In the genomic region with DNA sequence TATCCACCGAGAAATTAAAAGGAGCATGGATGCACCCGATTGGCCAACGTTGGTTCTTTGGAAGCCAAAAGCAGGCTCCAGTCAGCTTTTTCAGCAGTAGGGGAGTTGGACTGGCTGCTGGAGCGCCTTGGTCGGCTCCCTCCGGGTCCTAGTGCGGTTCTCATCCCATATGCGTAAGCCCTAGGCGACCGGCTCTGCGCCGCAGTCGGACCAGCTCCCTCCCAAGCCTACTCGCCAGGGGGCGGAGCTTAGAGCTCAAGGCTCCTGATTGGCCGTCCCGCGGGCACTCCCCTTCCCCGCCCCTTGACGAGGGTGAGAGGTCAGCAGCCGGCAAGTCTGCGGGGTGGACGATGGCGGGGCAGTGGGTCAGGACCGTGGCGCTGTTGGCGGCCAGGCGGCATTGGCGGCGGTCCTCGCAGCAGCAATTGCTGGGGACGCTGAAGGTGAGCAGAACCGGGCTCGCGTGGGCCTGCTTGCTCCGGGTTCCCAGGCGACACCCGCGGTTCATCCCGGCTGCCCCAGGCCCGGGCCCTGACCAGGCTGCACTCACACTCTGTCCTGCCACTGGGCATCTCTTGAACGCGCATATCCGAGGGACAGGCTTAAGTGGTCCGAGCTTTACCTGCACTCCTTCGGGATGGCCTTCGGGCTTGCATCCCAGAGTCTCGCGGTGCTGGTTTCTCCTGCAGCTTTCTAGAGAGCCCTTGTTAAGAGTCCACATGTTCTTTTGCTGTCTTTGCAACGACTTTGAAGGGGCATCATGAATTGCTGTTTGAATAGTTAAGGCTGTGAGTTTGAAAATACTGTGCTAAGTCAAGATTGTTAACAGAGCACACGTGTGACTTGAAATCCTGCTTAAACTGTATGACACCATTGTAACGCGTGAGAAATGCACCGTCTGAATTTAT, we compare ENCODE assay signal across 8 mouse cellular contexts. TPM values are rescaled to one million over a fixed set of nuclear protein-coding genes. Genes with fewer than 3 reads are reported as not detected.
DNase-seq lines count a peak whose midpoint lies in the region; ATAC-seq lines count a peak whose summit lies in the region.

Gene Pcca (plus strand): TSS at position 308 of the 908 bp plus-strand sequence.

- H3K4me3 ChIP-seq in hindbrain, embryonic 13.5 days, result peak within 1 kb of the TSS; percentile 74

- peak within 1 kb of the TSS; percentile 53 for H3K27ac ChIP-seq in hindbrain, embryonic 13.5 days

- H3K4me1 ChIP-seq in hindbrain, embryonic 13.5 days (replicated peaks), result peaks cover 13% of the 10 kb centered on the region

- peak; percentile 100 for ATAC-seq in hindbrain, embryonic 13.5 days (ENCODE audit: low FRiP score)

- H3K9me3 ChIP-seq in hindbrain, embryonic 13.5 days, result no peaks in the 10 kb centered on the region

- no peaks in the 10 kb centered on the region for H3K27me3 ChIP-seq in hindbrain, embryonic 13.5 days

- H3K9ac ChIP-seq in hindbrain, embryonic 13.5 days, result peak within 1 kb of the TSS; percentile 81

- WGBS in hindbrain, embryonic 13.5 days, result 2% methylated on average over 54 of the region's 54 CpGs

- no peaks in the 10 kb centered on the region for H3K36me3 ChIP-seq in hindbrain, embryonic 13.5 days

- DNase-seq in NIH3T3 (ENCODE audit: low read depth), result peak; percentile 98
- DNase-seq in cerebellum, postnatal 10 days, result peak; percentile 99
- DNase-seq in frontal cortex, postnatal 14 days (ENCODE audit: low spot score in 2 of 2), result peak; percentile 93 to 95
- DNase-seq in layer of hippocampus, postnatal 25 days (ENCODE audit: extremely low spot score in 1 of 2, low spot score in 1 of 2), result peak; percentile 85 to 89
- peak; percentile 97 for DNase-seq in lung, postnatal 25 days (ENCODE audit: low spot score)
- peak; percentile 97 for DNase-seq in retina, embryonic 14.5 days (ENCODE audit: low spot score)
- DNase-seq in thymus, postnatal 4 days, result peak; percentile 94

- peak within 1 kb of the TSS; percentile 74 for H3K4me2 ChIP-seq in hindbrain, embryonic 13.5 days

RNA-seq across cellular contexts. Expression of gene Pcca, which starts in this region (rescaled TPM):
- 26.7 and 29.7 TPM in 2 replicates for polyA plus RNA-seq in hindbrain, embryonic 13.5 days (2015; fragmentation: Nextera tagmentation; extraction: Ambion mirVana)
- 10 to 100 TPM; 35.1 to 40.6 TPM for total RNA-seq in layer of hippocampus, postnatal 25 days (2021)

Comparison
In these comparisons a context has a peak if more than half of its experiments do, and no peak if none do; other contexts are left out.
1. Peak in every context shown above with its lines: DNase-seq, ATAC-seq, H3K4me3 ChIP-seq and H3K27ac ChIP-seq.